Mouse (Mus musculus) ES-E14 (cell line): ENCODE results near the gene Sdccag8.

Source experiments
- CHD2 ChIP-seq: IDR thresholded peaks from 2 replicates; pipeline ENCODE4 v1.6.1; 2014; ENCODE audit warnings: mild to moderate bottlenecking, low read depth, low read length, inconsistent platforms
- HCFC1 ChIP-seq: IDR thresholded peaks from 2 replicates; pipeline ENCODE4 v1.6.1; 2012; ENCODE audit warnings: low read length, inconsistent platforms, borderline replicate concordance; ENCODE audit not compliant: insufficient read depth
- MAFK ChIP-seq: IDR thresholded peaks from 2 replicates; pipeline ENCODE4 v1.6.1; 2014; ENCODE audit warnings: mild to moderate bottlenecking, low read depth, low read length, inconsistent platforms; ENCODE audit not compliant: insufficient read depth
- ZC3H11A ChIP-seq: IDR thresholded peaks from 2 replicates; pipeline ENCODE4 v1.6.1; 2012; ENCODE audit warnings: low read depth, mild to moderate bottlenecking, inconsistent platforms, low read length, borderline replicate concordance
- ZNF384 ChIP-seq: IDR thresholded peaks from 2 replicates; pipeline ENCODE4 v1.6.1; 2012; ENCODE audit warnings: low read depth, low read length, inconsistent platforms

GRCm38 (mm10) chr1:177012774-177013173 is 198.3 kb downstream of the Sdccag8 start:
- no peak for TF ChIP-seq MAFK
- no peak for TF ChIP-seq ZC3H11A
- TF ChIP-seq HCFC1 = no peak
- TF ChIP-seq CHD2 = no peak
- TF ChIP-seq ZNF384 = no peak
